Mouse (Mus musculus): Measurements from ENCODE around the gene Mbd6. TPM values are rescaled to one million over a fixed set of nuclear protein-coding genes. Genes with fewer than 3 reads are reported as not detected.

Gene Mbd6
- 13.3 and 14.8 TPM in 2 replicates for polyA plus RNA-seq (2015; fragmentation: Nextera tagmentation; extraction: Ambion mirVana)

GRCm38 (mm10) chr10:127288800-127289572, at the start of gene Mbd6:
TSS of gene Mbd6 (minus strand) at chr10:127289018.
- Histone ChIP-seq H3K27ac (ENCODE audit: low read length) (peak within 1 kb of the TSS; percentile 99), H3K9ac (replicated peaks; ENCODE audit: low read length) (peak within 1 kb of the TSS; percentile 72), H3K4me3 (ENCODE audit: low read length) (peak within 1 kb of the TSS; percentile 59), H3K4me1 (ENCODE audit: insufficient read depth, low read length) (peaks cover 52% of the 10 kb centered on the region), H3K27me3 (ENCODE audit: insufficient read depth, low read length) (no peaks in the 10 kb centered on the region), H3K4me2 (replicated peaks; ENCODE audit: low read depth, low read length) (peak within 1 kb of the TSS; percentile 97), H3K9me3 (ENCODE audit: low read length) (no peaks in the 10 kb centered on the region), H3K36me3 (ENCODE audit: insufficient read depth, low read length) (peaks cover 31% of the 10 kb centered on the region)
- peak; percentile 31 for ATAC-seq (ENCODE audit: low FRiP score, low TSS enrichment)
- 1% methylated on average over 49 of the region's 65 CpGs for WGBS

GRCm38 (mm10) chr10:127337536-127338099, 48.8 kb upstream of the Mbd6 start:
- H3K36me3 ChIP-seq (ENCODE audit: insufficient read depth, low read length) = peaks cover 19% of the 10 kb centered on the region
- no peak overlapping the region for H3K27ac ChIP-seq (ENCODE audit: low read length)
- peaks cover 26% of the 10 kb centered on the region for H3K4me1 ChIP-seq (ENCODE audit: insufficient read depth, low read length)
- 85% methylated on average over 6 of the region's 6 CpGs for WGBS
- H3K9ac ChIP-seq (replicated peaks; ENCODE audit: low read length) = no peak overlapping the region
- H3K4me2 ChIP-seq (replicated peaks; ENCODE audit: low read depth, low read length) = no peak overlapping the region
- no peaks in the 10 kb centered on the region for H3K9me3 ChIP-seq (ENCODE audit: low read length)
- no peaks in the 10 kb centered on the region; the same call in 1 of the 2 replicates for H3K27me3 ChIP-seq (ENCODE audit: insufficient read depth, low read length)
- no peak overlapping the region for H3K4me3 ChIP-seq (ENCODE audit: low read length)
- ATAC-seq (ENCODE audit: low FRiP score, low TSS enrichment) = no peak

DNA sequence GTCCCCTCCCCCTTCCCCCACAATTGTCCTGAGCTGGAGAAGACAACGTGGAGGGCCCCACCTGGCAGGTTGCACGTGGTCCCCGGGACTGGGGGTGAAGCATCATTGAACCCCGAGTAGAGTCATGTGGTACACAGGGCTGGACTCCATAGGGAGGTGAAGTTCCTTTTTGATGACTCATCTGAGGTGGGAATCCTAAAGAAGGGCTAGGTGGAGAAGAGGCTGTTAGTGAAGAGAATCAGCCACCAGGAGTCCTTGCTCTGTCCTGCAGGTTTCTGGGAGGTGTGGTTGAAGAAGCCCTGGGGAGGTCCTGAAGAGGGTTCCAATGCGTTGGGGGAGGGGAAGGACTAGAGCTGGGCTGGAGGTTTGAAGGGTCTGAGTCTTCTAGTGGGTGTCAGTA, 48.1 kb upstream of the Mbd6 start:
- no peak for ATAC-seq (ENCODE audit: low FRiP score, low TSS enrichment)
- WGBS = 63% methylated on average over 5 of the region's 5 CpGs
- H3K9ac ChIP-seq (replicated peaks; ENCODE audit: low read length) = no peak overlapping the region
- H3K4me3 ChIP-seq (ENCODE audit: low read length) = no peak overlapping the region
- peaks cover 24% of the 10 kb centered on the region for H3K36me3 ChIP-seq (ENCODE audit: insufficient read depth, low read length)
- no peaks in the 10 kb centered on the region for H3K9me3 ChIP-seq (ENCODE audit: low read length)
- H3K4me1 ChIP-seq (ENCODE audit: insufficient read depth, low read length) = peaks cover 19% of the 10 kb centered on the region
- H3K27me3 ChIP-seq (ENCODE audit: insufficient read depth, low read length) = no peaks in the 10 kb centered on the region; the same call in 1 of the 2 replicates
- H3K4me2 ChIP-seq (replicated peaks; ENCODE audit: low read depth, low read length) = no peak overlapping the region
- no peak overlapping the region for H3K27ac ChIP-seq (ENCODE audit: low read length)

GRCm38 (mm10) chr10:127335271-127335670, 46.5 kb upstream of the Mbd6 start:
- Histone ChIP-seq H3K4me1 (ENCODE audit: insufficient read depth, low read length) (peaks cover 10% of the 10 kb centered on the region), H3K9ac (replicated peaks; ENCODE audit: low read length) (no peak overlapping the region), H3K9me3 (ENCODE audit: low read length) (no peaks in the 10 kb centered on the region), H3K36me3 (ENCODE audit: insufficient read depth, low read length) (peaks cover 35% of the 10 kb centered on the region), H3K27me3 (ENCODE audit: insufficient read depth, low read length) (no peaks in the 10 kb centered on the region; the same call in 1 of the 2 replicates), H3K27ac (ENCODE audit: low read length) (no peak overlapping the region), H3K4me3 (ENCODE audit: low read length) (no peak overlapping the region), H3K4me2 (replicated peaks; ENCODE audit: low read depth, low read length) (no peak overlapping the region)
- 68% methylated on average over 1 of the region's 1 CpGs for WGBS
- no peak for ATAC-seq (ENCODE audit: low FRiP score, low TSS enrichment)

- H3K27ac ChIP-seq (ENCODE audit: low read length) = no peak overlapping the region
- whole genome bisulfite sequencing = 72% methylated on average over 5 of the region's 5 CpGs
- H3K4me2 ChIP-seq (replicated peaks; ENCODE audit: low read depth, low read length) = no peak overlapping the region
- ATAC-seq (ENCODE audit: low FRiP score, low TSS enrichment) = no peak
- H3K9ac ChIP-seq (replicated peaks; ENCODE audit: low read length) = no peak overlapping the region
- H3K27me3 ChIP-seq (ENCODE audit: insufficient read depth, low read length) = peaks cover 11% of the 10 kb centered on the region
- H3K4me1 ChIP-seq (ENCODE audit: insufficient read depth, low read length) = no peaks in the 10 kb centered on the region
- peaks cover 37% of the 10 kb centered on the region for H3K36me3 ChIP-seq (ENCODE audit: insufficient read depth, low read length)
- no peaks in the 10 kb centered on the region for H3K9me3 ChIP-seq (ENCODE audit: low read length)
- no peak overlapping the region for H3K4me3 ChIP-seq (ENCODE audit: low read length)
Measured at GRCm38 (mm10) chr10:127333152-127333551, 44.3 kb upstream of the Mbd6 start.

DNA sequence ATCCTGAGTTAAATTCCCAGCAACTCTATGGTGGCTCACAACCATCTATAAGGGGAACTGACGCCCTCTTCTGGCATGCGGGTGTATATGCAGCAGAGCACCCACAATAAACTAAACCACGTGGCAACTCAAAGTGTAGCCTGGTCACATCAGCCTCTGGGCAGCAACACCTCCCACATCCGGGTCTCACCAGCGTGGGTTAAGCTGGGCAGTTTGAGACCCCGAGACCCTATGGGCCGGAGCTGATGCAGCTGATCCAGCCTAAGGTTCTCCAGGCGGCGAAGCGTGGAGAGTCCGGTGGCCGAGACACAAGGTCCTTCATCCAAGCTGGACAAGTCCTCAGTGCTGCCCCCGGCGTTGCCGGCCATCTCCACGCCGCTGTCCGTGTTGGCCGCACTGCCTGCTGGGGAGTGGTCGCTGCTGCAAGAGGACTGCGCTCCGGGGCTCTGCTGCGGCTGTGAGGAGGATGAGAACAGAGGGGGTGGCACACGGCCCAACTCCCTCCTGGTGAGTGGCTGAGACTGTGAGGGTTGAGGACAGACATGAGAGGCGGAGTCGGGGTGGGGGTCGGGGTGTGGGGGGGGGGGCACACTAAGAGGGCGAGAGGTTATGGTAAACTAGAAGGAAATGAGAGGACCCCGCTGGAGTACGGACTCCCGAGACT, 43.5 kb upstream of the Mbd6 start:
- no peak for ATAC-seq (ENCODE audit: low FRiP score, low TSS enrichment)
- Histone ChIP-seq H3K27me3 (ENCODE audit: insufficient read depth, low read length) (peaks cover 19% of the 10 kb centered on the region), H3K27ac (ENCODE audit: low read length) (no peak overlapping the region), H3K4me3 (ENCODE audit: low read length) (peak overlapping the region; percentile 12), H3K36me3 (ENCODE audit: insufficient read depth, low read length) (peaks cover 37% of the 10 kb centered on the region), H3K4me1 (ENCODE audit: insufficient read depth, low read length) (no peaks in the 10 kb centered on the region), H3K9me3 (ENCODE audit: low read length) (no peaks in the 10 kb centered on the region), H3K4me2 (replicated peaks; ENCODE audit: low read depth, low read length) (peak overlapping the region; percentile 17), H3K9ac (replicated peaks; ENCODE audit: low read length) (no peak overlapping the region)
- 35% methylated on average over 29 of the region's 31 CpGs for WGBS

- 73% methylated on average over 7 of the region's 7 CpGs for WGBS
- peaks cover 40% of the 10 kb centered on the region for H3K27me3 ChIP-seq (ENCODE audit: insufficient read depth, low read length)
- no peak for ATAC-seq (ENCODE audit: low FRiP score, low TSS enrichment)
Measured at GRCm38 (mm10) chr10:127330212-127330611, 41.4 kb upstream of the Mbd6 start.

DNA sequence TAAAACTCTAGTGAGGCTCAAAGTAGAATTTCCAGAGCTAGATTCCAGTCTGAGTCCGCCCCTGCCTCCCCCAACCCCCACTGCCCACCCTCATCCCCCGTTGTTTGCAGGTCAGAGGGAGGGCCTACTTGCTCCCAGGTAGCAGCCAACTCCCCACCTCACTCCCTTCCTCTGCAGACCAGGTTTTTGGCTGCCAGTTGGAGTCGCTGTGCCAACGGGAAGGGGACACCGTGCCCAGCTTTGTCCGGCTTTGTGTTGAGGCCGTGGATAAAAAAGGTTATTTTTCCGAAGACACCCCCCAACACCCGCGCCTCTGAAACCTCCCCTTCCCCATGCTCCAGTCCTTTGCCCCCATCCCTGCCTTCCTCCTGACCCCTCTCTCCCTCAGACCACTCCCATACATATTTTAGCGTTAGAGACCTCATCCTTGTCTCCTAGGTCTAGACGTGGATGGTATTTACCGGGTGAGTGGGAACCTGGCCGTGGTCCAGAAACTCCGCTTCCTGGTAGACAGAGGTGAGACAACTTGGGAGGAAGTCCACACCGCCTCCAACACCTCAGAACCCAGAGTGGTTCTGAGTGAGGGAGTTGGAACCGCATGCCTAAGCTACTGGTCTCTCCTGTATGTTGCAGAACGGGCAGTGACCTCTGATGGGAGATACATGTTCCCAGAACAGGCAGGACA, 38.8 kb upstream of the Mbd6 start:
- 0 out of 2 replicates have a peak, but pooled peaks cover 4% of the 10 kb centered on the region for H3K9me3 ChIP-seq (ENCODE audit: low read length)
- no peak overlapping the region for H3K9ac ChIP-seq (replicated peaks; ENCODE audit: low read length)
- ATAC-seq (ENCODE audit: low FRiP score, low TSS enrichment) = no peak
- peaks cover 52% of the 10 kb centered on the region for H3K27me3 ChIP-seq (ENCODE audit: insufficient read depth, low read length)
- H3K36me3 ChIP-seq (ENCODE audit: insufficient read depth, low read length) = peaks cover 18% of the 10 kb centered on the region; the same call in 1 of the 2 replicates
- peaks cover 17% of the 10 kb centered on the region for H3K4me1 ChIP-seq (ENCODE audit: insufficient read depth, low read length)
- 56% methylated on average over 18 of the region's 18 CpGs for WGBS
- no peak overlapping the region for H3K4me3 ChIP-seq (ENCODE audit: low read length)
- no peak overlapping the region for H3K4me2 ChIP-seq (replicated peaks; ENCODE audit: low read depth, low read length)
- H3K27ac ChIP-seq (ENCODE audit: low read length) = no peak overlapping the region

More at GRCm38 (mm10) chr10:127330212-127330611, 41.4 kb upstream of the Mbd6 start:
- no peak overlapping the region for H3K4me2 ChIP-seq (replicated peaks; ENCODE audit: low read depth, low read length)
- H3K4me3 ChIP-seq (ENCODE audit: low read length) = no peak overlapping the region
- no peak overlapping the region for H3K27ac ChIP-seq (ENCODE audit: low read length)
- H3K9ac ChIP-seq (replicated peaks; ENCODE audit: low read length) = no peak overlapping the region
- H3K4me1 ChIP-seq (ENCODE audit: insufficient read depth, low read length) = peaks cover 17% of the 10 kb centered on the region
- peaks cover 23% of the 10 kb centered on the region; the same call in 1 of the 2 replicates for H3K36me3 ChIP-seq (ENCODE audit: insufficient read depth, low read length)
- H3K9me3 ChIP-seq (ENCODE audit: low read length) = 0 out of 2 replicates have a peak, but pooled peaks cover 4% of the 10 kb centered on the region

DNA sequence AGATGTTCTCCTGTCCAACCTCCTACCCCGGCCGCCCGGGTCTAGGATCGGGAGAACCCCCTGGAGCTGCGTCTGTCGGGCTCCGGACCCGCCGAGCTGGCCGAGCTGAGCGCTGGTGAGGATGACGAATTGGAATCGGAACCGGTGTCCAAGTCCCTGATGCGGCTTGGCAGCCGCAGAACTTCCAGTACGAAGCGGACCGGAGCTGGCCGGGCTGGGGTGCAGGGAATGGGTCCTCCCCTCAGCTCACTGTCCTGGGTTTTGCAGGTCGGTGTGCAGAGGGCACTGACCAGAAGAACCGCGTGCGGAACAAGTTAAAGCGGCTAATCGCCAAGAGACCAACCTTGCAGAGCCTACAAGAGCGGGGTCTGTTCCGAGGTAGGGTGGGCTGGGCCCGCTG, 38.0 kb upstream of the Mbd6 start:
- 8% methylated on average over 29 of the region's 29 CpGs for WGBS
- H3K9ac ChIP-seq (replicated peaks; ENCODE audit: low read length) = peak overlapping the region; percentile 64
- no peak overlapping the region for H3K27ac ChIP-seq (ENCODE audit: low read length)
- 0 out of 2 replicates have a peak, but pooled peaks cover 4% of the 10 kb centered on the region for H3K9me3 ChIP-seq (ENCODE audit: low read length)
- ATAC-seq (ENCODE audit: low FRiP score, low TSS enrichment) = no peak
- peak overlapping the region; percentile 94 for H3K4me2 ChIP-seq (replicated peaks; ENCODE audit: low read depth, low read length)
- H3K4me3 ChIP-seq (ENCODE audit: low read length) = peak overlapping the region; percentile 56
- H3K27me3 ChIP-seq (ENCODE audit: insufficient read depth, low read length) = peaks cover 52% of the 10 kb centered on the region
- H3K36me3 ChIP-seq (ENCODE audit: insufficient read depth, low read length) = peaks cover 12% of the 10 kb centered on the region; the same call in 1 of the 2 replicates
- peaks cover 17% of the 10 kb centered on the region for H3K4me1 ChIP-seq (ENCODE audit: insufficient read depth, low read length)
